Mouse (Mus musculus) heart, adult 2 months (tissue): Measurements from ENCODE around the gene C530008M17Rik. TPM values are rescaled to one million over a fixed set of nuclear protein-coding genes. Genes with fewer than 3 reads are reported as not detected.
A peak's percentile ranks its signal among the peaks of the same experiment; 100 is the strongest.

ENCODE experiments used
- DNase-seq, 2 experiments: peaks; one replicate each; pipeline ENCODE4 v3.0.0; 2021
- H3K27ac ChIP-seq: fragments of 200-600 bp; 2 replicates; pipeline ENCODE4 v1.8.1; 2022
- H3K27me3 ChIP-seq: fragments of 200-500 bp; 2 replicates; pipeline ENCODE4 v1.6.1; 2012; ENCODE audit warnings: mild to moderate bottlenecking, low read length, inconsistent platforms, mixed read lengths; ENCODE audit not compliant: control insufficient read depth, insufficient read depth
- H3K36me3 ChIP-seq: fragments of 200-500 bp; 2 replicates; pipeline ENCODE4 v1.6.1; 2012; ENCODE audit warnings: low read length, inconsistent platforms; ENCODE audit not compliant: control insufficient read depth, insufficient read depth
- H3K4me1 ChIP-seq: fragments of 200-500 bp; 2 replicates; pipeline ENCODE4 v1.6.1; 2011; ENCODE audit warnings: low read length; ENCODE audit not compliant: control insufficient read depth, insufficient read depth
- H3K4me3 ChIP-seq: fragments of 200-600 bp; 2 replicates; pipeline ENCODE4 v1.8.1; 2022
- H3K79me2 ChIP-seq: fragments of 200-500 bp; replicated peaks from 2 replicates; pipeline ENCODE4 v1.6.1; 2012; ENCODE audit warnings: mild to moderate bottlenecking, inconsistent platforms, low read length, moderate library complexity, mixed read lengths; ENCODE audit not compliant: control insufficient read depth, insufficient read depth
- H3K9ac ChIP-seq: fragments of 200-500 bp; 2 replicates; pipeline ENCODE4 v1.6.1; 2012; ENCODE audit warnings: low read depth, mild to moderate bottlenecking, control low read depth, inconsistent platforms, low read length, mixed read lengths
- CTCF ChIP-seq: fragments of 200-600 bp; IDR thresholded peaks from 2 replicates; pipeline ENCODE4 v1.8.1; 2022; ENCODE audit warnings: antibody characterized with exemption, mild to moderate bottlenecking, moderate library complexity
- EP300 ChIP-seq: fragments of 200-500 bp; IDR thresholded peaks from 2 replicates; pipeline ENCODE4 v1.6.1; 2011; ENCODE audit warnings: low read depth, low read length, control low read depth; ENCODE audit not compliant: insufficient read depth
- POLR2A ChIP-seq: fragments of 200-500 bp; IDR thresholded peaks from 2 replicates; pipeline ENCODE4 v1.6.1; 2011; ENCODE audit warnings: mild to moderate bottlenecking, low read depth, low read length, control low read depth; ENCODE audit not compliant: insufficient read depth
- WGBS: fragments of 180-500 bp; shearing (Covaris S2); methylation state at CpG from one replicate; pipeline ENCODE4 v1.1.7; 2018; 5-methylcytosine and 5-hydroxymethylcytosine counted together
- intact Hi-C: fragments of 180-260 bp; cut with DNase I; formaldehyde crosslinking; loops from one replicate; pipeline ENCODE4 v1.15.1; 2025
- polyA plus RNA-seq: library from polyadenylated mRNA; depleted of rRNA; stranded (reverse); fragments of >200 nt; gene quantifications from 2 replicates; pipeline ENCODE4 v1.2.3, GENCODE M21; 2012
- total RNA-seq, 2 experiments: library from RNA; stranded (reverse); gene quantifications; 2 replicates each; pipeline ENCODE4 v1.2.3; 2021

The C530008M17Rik gene
- total and polyA plus RNA-seq, 3 experiments = 1.5 to 5.4 (median 2.4) TPM

- 91% methylated on average over 6 of the region's 6 CpGs for whole genome bisulfite sequencing
- Histone ChIP-seq H3K27me3 (no peaks in the 10 kb centered on the region), H3K4me3 (no peak overlapping the region), H3K4me1 (no peaks in the 10 kb centered on the region), H3K27ac (no peak overlapping the region), H3K36me3 (no peaks in the 10 kb centered on the region), H3K79me2 (no peaks in the 10 kb centered on the region), H3K9ac (no peak overlapping the region)
- intact Hi-C loops = no loop called here
- DNase-seq = no peak
- TF ChIP-seq EP300 (no peak), CTCF (no peak), POLR2A (no peak)
These were observed 136.4 kb downstream of the C530008M17Rik start for GRCm38 (mm10) chr5:76792720-76793119.

DNA sequence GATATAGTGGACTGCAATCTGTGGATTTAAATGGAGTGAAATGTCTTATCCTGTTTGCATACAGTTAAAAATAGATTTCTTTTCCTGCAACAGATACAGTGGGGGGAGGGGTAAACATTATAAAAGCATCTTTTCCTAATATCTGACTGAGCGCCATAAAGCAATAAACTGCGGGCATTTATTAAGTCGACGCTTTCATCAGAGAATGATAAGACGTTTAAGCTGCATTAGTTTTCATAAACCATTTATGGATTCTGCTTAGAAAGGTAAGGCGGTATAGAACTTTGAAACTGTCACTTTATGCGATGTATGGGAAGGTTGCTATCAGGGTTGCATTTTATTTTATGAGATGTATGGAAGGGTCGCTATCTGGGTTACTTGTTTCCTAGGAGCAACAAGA is 141.7 kb downstream of the C530008M17Rik start:
- WGBS = 88% methylated on average over 8 of the region's 8 CpGs
- Histone ChIP-seq H3K4me1 (no peaks in the 10 kb centered on the region), H3K4me3 (no peak overlapping the region), H3K36me3 (no peaks in the 10 kb centered on the region), H3K27ac (no peak overlapping the region), H3K27me3 (no peaks in the 10 kb centered on the region), H3K9ac (no peak overlapping the region), H3K79me2 (no peaks in the 10 kb centered on the region)
- no peak for DNase-seq
- TF ChIP-seq CTCF (no peak), EP300 (no peak), POLR2A (no peak)
- intact Hi-C loops = no loop called here

DNA sequence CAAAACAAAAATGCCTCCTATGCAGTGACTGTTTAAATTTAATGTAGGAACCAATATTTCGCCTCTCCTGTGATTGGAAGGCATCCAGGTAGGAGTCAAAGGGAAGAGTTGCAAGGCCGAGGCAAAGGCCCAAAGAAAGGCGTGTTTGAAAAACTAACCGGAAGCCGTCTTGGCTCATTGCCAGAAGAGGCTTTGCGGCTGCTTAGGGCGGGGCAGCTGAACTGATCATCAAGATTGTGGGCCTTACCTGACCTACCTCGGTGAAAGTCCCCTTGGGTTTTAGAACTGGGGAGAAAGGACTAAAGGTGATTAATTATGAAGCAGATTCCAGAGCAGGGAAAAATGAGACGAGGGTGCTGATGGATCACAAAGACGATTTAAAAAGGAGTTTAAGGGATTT is 143.2 kb downstream of the C530008M17Rik start:
- 48% methylated on average over 10 of the region's 10 CpGs for WGBS
- Histone ChIP-seq H3K4me1 (no peaks in the 10 kb centered on the region), H3K79me2 (no peaks in the 10 kb centered on the region)

GRCm38 (mm10) chr5:76809031-76809430 is 152.7 kb downstream of the C530008M17Rik start:
- Histone ChIP-seq H3K36me3 (no peaks in the 10 kb centered on the region), H3K27ac (no peak overlapping the region), H3K4me3 (no peak overlapping the region), H3K4me1 (no peaks in the 10 kb centered on the region), H3K9ac (no peak overlapping the region), H3K27me3 (no peaks in the 10 kb centered on the region), H3K79me2 (no peaks in the 10 kb centered on the region)
- DNase-seq = no peak
- TF ChIP-seq POLR2A (no peak), CTCF (no peak), EP300 (no peak)
- 93% methylated on average over 6 of the region's 6 CpGs for WGBS
- intact Hi-C loops = no loop called here

More for the DNA sequence above, 143.2 kb downstream of the C530008M17Rik start:
- Histone ChIP-seq H3K27me3 (no peaks in the 10 kb centered on the region), H3K27ac (no peak overlapping the region), H3K9ac (no peak overlapping the region), H3K36me3 (no peaks in the 10 kb centered on the region), H3K4me3 (no peak overlapping the region)
- no peak for DNase-seq
- intact Hi-C loops = no loop called here
- TF ChIP-seq POLR2A (no peak), EP300 (no peak), CTCF (no peak)

- peak in 1 of 2 experiments; percentile 14 for DNase-seq
- intact Hi-C loops = no loop called here
- WGBS = 65% methylated on average over 11 of the region's 11 CpGs
- Histone ChIP-seq H3K27me3 (no peaks in the 10 kb centered on the region), H3K4me3 (no peak overlapping the region), H3K27ac (no peak overlapping the region), H3K79me2 (no peaks in the 10 kb centered on the region), H3K4me1 (no peaks in the 10 kb centered on the region), H3K36me3 (no peaks in the 10 kb centered on the region), H3K9ac (no peak overlapping the region)
- no peak for TF ChIP-seq CTCF
These were observed 158.7 kb downstream of the C530008M17Rik start for GRCm38 (mm10) chr5:76815035-76815434.

DNA sequence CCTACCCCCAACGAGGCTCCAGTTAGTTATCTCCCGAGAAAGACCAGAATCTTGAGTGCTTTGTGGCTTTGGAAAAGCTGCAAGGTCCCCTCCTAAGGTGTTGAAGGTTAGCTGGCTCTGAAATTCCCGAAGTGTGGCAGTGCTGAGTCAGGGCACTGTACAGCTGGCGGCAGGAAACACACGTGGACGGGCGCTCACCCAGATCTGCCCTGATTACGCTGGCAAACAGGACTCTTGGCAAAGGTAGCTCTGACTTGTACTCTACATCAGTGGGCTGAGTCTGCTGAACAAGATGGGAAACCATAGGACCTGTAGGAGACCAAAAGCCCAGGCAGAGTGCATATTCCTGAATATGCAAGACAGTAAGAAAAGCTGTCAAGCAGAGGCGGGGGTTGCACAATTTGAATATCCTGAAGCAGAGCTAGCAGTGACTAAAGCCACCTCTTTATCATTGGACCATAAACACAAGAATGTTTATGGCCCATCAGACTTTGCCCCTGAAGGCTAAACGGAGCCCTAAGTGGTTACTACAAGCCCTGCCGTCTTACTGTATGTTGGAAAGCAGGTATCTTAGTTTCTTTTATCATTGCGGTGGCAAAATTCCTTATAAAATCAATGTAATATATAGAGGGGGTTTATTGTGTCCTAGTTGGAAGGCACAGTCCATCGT is 159.6 kb downstream of the C530008M17Rik start:
- WGBS = 46% methylated on average over 13 of the region's 13 CpGs
- TF ChIP-seq EP300 = no peak
- H3K4me3 ChIP-seq = no peak overlapping the region
- no peaks in the 10 kb centered on the region for H3K27me3 ChIP-seq
- DNase-seq = peak; percentile 45 to 59
- H3K9ac ChIP-seq = no peak overlapping the region
- intact Hi-C loops = no loop called here
- no peaks in the 10 kb centered on the region for H3K36me3 ChIP-seq
- H3K27ac ChIP-seq = no peak overlapping the region
- H3K79me2 ChIP-seq = no peaks in the 10 kb centered on the region
- H3K4me1 ChIP-seq = no peaks in the 10 kb centered on the region
